Mouse (Mus musculus) kidney, adult 2 months (tissue): ENCODE measurements around the gene Nuak2.

Experiments used
- CTCF ChIP-seq: fragments of 200-500 bp; conservative IDR thresholded peaks from 2 replicates; pipeline ENCODE4 v1.5.1; 2011; ENCODE audit warnings: low read depth, mild to moderate bottlenecking, control low read depth, low read length, moderate library complexity, mixed read lengths; ENCODE audit not compliant: insufficient read depth, insufficient read length
- POLR2A ChIP-seq: fragments of 200-500 bp; IDR thresholded peaks from one replicate; pipeline ENCODE4 v1.6.1; 2011; ENCODE audit warnings: low read depth, low read length, control low read depth

- TF ChIP-seq CTCF (no peak), POLR2A (no peak)
These were observed 54.8 kb downstream of the Nuak2 start for GRCm38 (mm10) chr1:132370681-132371173.
